Mouse (Mus musculus) bone marrow macrophage, adult 2 months (primary cell): ENCODE measurements around the gene Tmem203.

Experiments used
- CTCF ChIP-seq: IDR thresholded peaks from 2 replicates; pipeline ENCODE4 v1.5.1; 2012; ENCODE audit warnings: low read depth, mild to moderate bottlenecking, low read length, moderate library complexity
- POLR2A ChIP-seq: IDR thresholded peaks from 2 replicates; pipeline ENCODE4 v1.6.1; 2012; ENCODE audit warnings: mild to moderate bottlenecking, low read depth, low read length, borderline replicate concordance

DNA sequence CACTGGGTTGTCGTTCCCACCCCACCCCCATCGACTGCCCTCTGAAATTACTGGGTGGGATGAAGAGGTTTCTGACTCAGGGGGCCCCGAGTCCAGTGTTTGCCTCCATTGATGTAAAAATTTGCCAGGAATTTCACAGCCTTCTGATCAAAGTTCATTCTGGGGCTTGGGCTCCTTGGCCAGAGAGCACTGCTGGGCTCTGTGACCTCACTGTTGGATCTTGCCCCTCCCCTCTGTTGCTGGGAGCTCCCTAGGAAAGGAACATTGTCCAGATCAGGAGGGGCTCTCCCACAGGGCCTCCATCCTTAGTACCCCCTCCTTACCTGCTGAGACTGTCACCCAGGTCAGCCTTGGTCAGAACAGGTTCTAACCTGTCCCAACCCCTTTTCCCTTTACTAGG lies 40.8 kb upstream of the Tmem203 start, which contains the start of gene Stpg3:
- TF ChIP-seq CTCF (no peak), POLR2A (no peak)
